15 mouse cellular contexts compared by ENCODE assay signal in the genomic region with DNA sequence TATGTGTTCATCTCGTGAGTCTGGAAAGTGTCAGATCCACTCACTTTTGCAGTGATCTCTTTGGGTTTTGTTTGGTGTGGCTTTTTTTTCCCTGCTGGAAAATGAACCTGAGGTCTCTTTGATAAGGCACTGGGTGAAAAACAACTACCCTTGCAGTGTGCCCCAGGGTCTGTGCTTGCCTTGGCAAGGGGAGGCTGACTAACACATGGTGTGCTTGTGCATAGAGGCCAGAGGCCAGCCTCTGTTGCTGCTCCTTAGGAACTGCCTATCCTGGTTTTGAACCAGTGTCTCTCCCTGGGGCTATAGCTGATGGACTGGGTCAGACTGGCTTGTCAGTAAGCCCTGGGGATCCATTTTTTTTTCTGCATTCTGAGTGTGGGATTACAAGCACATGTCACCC. TPM values are rescaled to one million over a fixed set of nuclear protein-coding genes. Genes with fewer than 3 reads are reported as not detected.
"Had no signal": no experiment of that assay in that cellular context is flagged by ENCODE, and none has a peak within 500 bp of the region (broad histone marks: within the 10 kb centered on the region; RNA-seq: fewer than 3 reads in every experiment).

No protein-coding gene starts in this region.

- H3K27me3 ChIP-seq: intestine, embryonic 15.5 days; midbrain, embryonic 15.5 days; neural tube, embryonic 13.5 days had no signal

- H3K9me3 ChIP-seq: intestine, embryonic 15.5 days; limb, embryonic 10.5 days; midbrain, embryonic 10.5 days; midbrain, embryonic 15.5 days; neural tube, embryonic 13.5 days had no signal

- DNase-seq: kidney, adult 18-20 months; kidney, postnatal 10 days; lung, adult 2 months; lung, postnatal 4 days; retina, postnatal 1 day; right cerebral cortex, postnatal 4 days; spleen, adult 18-20 months had no signal

- H3K4me2 ChIP-seq: intestine, embryonic 15.5 days; midbrain, embryonic 15.5 days; neural tube, embryonic 13.5 days had no signal

- H3K27ac ChIP-seq: intestine, embryonic 15.5 days; left cerebral cortex, adult 2 months; limb, embryonic 10.5 days; midbrain, embryonic 10.5 days; midbrain, embryonic 15.5 days; neural tube, embryonic 13.5 days had no signal

- H3K36me3 ChIP-seq: midbrain, embryonic 15.5 days had no signal

- H3K4me3 ChIP-seq: intestine, embryonic 15.5 days; left cerebral cortex, adult 2 months; limb, embryonic 10.5 days; midbrain, embryonic 10.5 days; midbrain, embryonic 15.5 days; neural tube, embryonic 13.5 days had no signal

- H3K9ac ChIP-seq: intestine, embryonic 15.5 days; midbrain, embryonic 15.5 days; neural tube, embryonic 13.5 days had no signal

- ATAC-seq: intestine, embryonic 15.5 days; lung, postnatal 0 days; midbrain, embryonic 15.5 days had no signal

RNA-seq across cellular contexts. Expression of gene Ccdc173, which starts 30.8 kb away (rescaled TPM):
- polyA plus RNA-seq: large intestine, adult 2 months had no signal
